Mouse (Mus musculus): Measurements from ENCODE around the gene Rbm44. TPM values are rescaled to one million over a fixed set of nuclear protein-coding genes. Genes with fewer than 3 reads are reported as not detected.
A peak's percentile ranks its signal among the peaks of the same experiment; 100 is the strongest.

The Rbm44 gene
- 3.2 TPM in 2 replicates for polyA plus RNA-seq (2015; fragmentation: Nextera tagmentation; extraction: Ambion mirVana)

DNA sequence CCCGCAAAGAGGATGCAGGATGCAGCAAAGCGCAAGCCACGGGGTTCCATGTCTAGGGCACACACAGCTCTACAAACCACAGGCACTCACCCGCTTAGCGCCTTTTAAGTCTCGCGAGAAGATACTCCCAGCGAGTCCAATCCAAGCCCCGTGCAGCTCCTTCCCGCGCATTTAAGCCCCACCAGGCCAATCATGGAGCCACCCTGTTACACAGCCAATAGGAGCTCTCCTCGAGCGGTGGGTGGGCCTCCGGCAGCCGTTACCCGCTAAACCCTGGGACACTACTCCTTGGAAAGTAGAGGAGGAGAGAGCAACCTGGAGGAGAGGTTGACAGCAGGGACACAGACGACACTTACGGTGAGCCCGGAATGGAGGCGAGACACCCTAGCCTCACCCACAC, at the start of gene Rbm44:
Gene Rbm44 (plus strand): TSS at position 277 of the 400 bp plus-strand sequence.
- Histone ChIP-seq H3K36me3 (ENCODE audit: control insufficient read depth, insufficient read depth) (no peaks in the 10 kb centered on the region), H3K27ac (ENCODE audit: low read length) (no peak within 1 kb of the TSS), H3K9ac (ENCODE audit: low read length) (no peak within 1 kb of the TSS), H3K4me2 (ENCODE audit: low read depth, low read length) (peak within 1 kb of the TSS; percentile 16), H3K27me3 (ENCODE audit: control insufficient read depth, insufficient read depth, low read length) (no peaks in the 10 kb centered on the region), H3K4me3 (ENCODE audit: low read length) (peak within 1 kb of the TSS; percentile 32; the same call in 1 of the 2 replicates), H3K9me3 (replicated peaks; ENCODE audit: control insufficient read depth, low read length) (no peaks in the 10 kb centered on the region), H3K4me1 (ENCODE audit: control insufficient read depth, insufficient read depth, low read length) (no peaks in the 10 kb centered on the region)
- WGBS: 56% methylated on average over 20 of the region's 20 CpGs
- peak; percentile 60 for ATAC-seq (replicated peaks; ENCODE audit: extremely low read depth, insufficient read depth, low FRiP score)

DNA sequence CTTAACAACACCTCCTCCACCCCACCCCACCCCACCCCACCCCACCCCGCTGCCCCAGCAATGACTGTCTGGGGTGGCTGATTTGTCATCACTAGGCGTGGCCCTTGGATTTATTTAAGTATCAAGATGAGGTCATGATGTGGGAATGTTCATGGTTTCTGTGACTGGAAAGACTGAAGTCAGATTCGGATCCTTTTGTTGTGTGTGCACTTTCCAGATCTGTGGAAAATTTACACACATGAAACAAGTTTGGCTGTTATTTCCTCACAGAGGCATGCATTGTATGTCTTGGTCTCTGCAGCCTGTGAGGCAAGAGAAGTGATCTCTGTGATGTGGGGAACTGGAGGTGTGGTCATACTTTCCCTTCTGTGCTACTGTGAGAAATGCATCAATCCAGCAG, 49.6 kb upstream of the Rbm44 start:
- Histone ChIP-seq H3K36me3 (ENCODE audit: control insufficient read depth, insufficient read depth) (peaks cover 20% of the 10 kb centered on the region), H3K4me3 (ENCODE audit: low read length) (no peak overlapping the region), H3K9ac (ENCODE audit: low read length) (0 out of 2 replicates have a peak overlapping the region, but pooled peaks have one; percentile 13), H3K4me1 (ENCODE audit: control insufficient read depth, insufficient read depth, low read length) (peaks cover 64% of the 10 kb centered on the region), H3K27ac (ENCODE audit: low read length) (peak overlapping the region; percentile 51), H3K4me2 (ENCODE audit: low read depth, low read length) (no peak overlapping the region), H3K27me3 (ENCODE audit: control insufficient read depth, insufficient read depth, low read length) (no peaks in the 10 kb centered on the region), H3K9me3 (replicated peaks; ENCODE audit: control insufficient read depth, low read length) (no peaks in the 10 kb centered on the region)
- no peak for ATAC-seq (replicated peaks; ENCODE audit: extremely low read depth, insufficient read depth, low FRiP score)
- 42% methylated on average over 3 of the region's 3 CpGs for WGBS

DNA sequence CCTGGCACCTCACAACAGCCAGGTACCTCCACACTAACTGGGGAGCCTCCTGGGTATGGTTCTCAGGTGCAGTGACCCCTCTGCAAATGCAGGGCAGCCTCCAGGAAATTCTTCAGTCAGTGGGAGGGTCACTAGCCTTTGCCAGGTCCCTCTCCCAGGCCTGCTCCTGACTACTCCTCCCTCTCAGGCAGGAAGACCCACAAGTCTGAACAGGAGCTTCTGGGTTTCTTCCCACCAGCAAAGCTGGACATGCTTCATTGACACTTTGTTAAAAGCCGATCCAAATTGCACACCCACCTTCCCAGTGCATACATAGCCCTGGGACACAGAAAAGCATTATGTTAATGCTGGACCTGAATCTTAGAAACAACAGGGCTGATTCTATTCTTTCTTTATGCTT, 49.0 kb upstream of the Rbm44 start:
- Histone ChIP-seq H3K9ac (ENCODE audit: low read length) (no peak overlapping the region), H3K4me1 (ENCODE audit: control insufficient read depth, insufficient read depth, low read length) (peaks cover 59% of the 10 kb centered on the region)
- no peak for ATAC-seq (replicated peaks; ENCODE audit: extremely low read depth, insufficient read depth, low FRiP score)

DNA sequence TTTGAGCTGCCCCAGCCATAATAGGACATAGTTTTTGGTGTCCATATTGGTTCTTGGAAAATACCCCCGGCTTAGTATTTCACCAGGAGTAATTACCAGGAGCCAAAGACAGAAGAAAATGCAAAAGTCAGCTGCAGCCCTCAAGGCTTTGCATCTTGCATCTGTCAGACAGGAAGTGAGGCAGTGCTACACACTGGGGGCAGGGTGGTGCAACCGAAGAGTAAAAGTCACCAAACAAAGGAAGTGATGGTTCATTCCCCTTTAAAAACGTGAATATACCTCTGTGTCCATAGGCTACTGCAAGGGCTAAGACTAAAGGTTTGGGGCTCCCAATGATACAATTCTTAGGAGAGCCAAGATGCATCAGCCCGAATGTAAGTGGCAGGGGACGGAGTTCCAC, 48.4 kb upstream of the Rbm44 start:
- Histone ChIP-seq H3K4me3 (ENCODE audit: low read length) (no peak overlapping the region), H3K27me3 (ENCODE audit: control insufficient read depth, insufficient read depth, low read length) (no peaks in the 10 kb centered on the region), H3K9ac (ENCODE audit: low read length) (no peak overlapping the region), H3K36me3 (ENCODE audit: control insufficient read depth, insufficient read depth) (peaks cover 33% of the 10 kb centered on the region), H3K4me2 (ENCODE audit: low read depth, low read length) (no peak overlapping the region), H3K9me3 (replicated peaks; ENCODE audit: control insufficient read depth, low read length) (no peaks in the 10 kb centered on the region), H3K27ac (ENCODE audit: low read length) (peak overlapping the region; percentile 51), H3K4me1 (ENCODE audit: control insufficient read depth, insufficient read depth, low read length) (peaks cover 57% of the 10 kb centered on the region)
- 69% methylated on average over 5 of the region's 5 CpGs for WGBS
- ATAC-seq (replicated peaks; ENCODE audit: extremely low read depth, insufficient read depth, low FRiP score): no peak

More for the DNA sequence above, 49.0 kb upstream of the Rbm44 start:
- H3K36me3 ChIP-seq (ENCODE audit: control insufficient read depth, insufficient read depth): peaks cover 26% of the 10 kb centered on the region
- no peaks in the 10 kb centered on the region for H3K9me3 ChIP-seq (replicated peaks; ENCODE audit: control insufficient read depth, low read length)
- no peak overlapping the region for H3K4me3 ChIP-seq (ENCODE audit: low read length)
- 64% methylated on average over 1 of the region's 1 CpGs for WGBS
- H3K4me2 ChIP-seq (ENCODE audit: low read depth, low read length): no peak overlapping the region
- H3K27ac ChIP-seq (ENCODE audit: low read length): peak overlapping the region; percentile 51
- no peaks in the 10 kb centered on the region for H3K27me3 ChIP-seq (ENCODE audit: control insufficient read depth, insufficient read depth, low read length)

DNA sequence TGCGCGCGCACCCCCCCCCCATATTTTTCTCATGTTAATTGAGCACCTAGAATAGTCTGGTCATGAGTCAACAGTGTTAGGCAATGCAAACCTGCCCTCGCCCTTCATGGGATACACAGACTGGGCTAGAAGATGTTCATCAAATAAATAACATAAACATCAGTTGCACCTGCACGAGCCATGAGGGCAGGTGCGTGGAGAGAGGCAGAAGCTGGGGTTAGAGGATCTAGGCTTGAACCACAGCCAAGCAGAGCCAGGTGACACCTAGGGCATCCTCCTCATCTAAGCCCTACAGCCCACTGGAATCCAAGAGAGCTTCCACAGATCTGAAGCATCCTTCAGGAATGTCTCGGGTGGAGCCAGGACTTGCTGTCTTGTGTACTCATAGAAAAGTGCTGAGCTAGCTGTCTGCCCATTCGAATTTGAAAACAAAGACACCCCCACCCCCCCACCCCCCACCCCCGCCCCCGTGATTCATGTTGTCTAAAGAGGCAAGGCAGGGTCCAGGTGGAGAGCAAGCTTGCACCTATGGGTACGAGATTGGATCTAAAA, 47.5 kb upstream of the Rbm44 start:
- H3K4me1 ChIP-seq (ENCODE audit: control insufficient read depth, insufficient read depth, low read length): peaks cover 56% of the 10 kb centered on the region
- no peaks in the 10 kb centered on the region for H3K9me3 ChIP-seq (replicated peaks; ENCODE audit: control insufficient read depth, low read length)
- 0 out of 2 replicates have a peak overlapping the region, but pooled peaks have one; percentile 21 for H3K27ac ChIP-seq (ENCODE audit: low read length)
- H3K4me2 ChIP-seq (ENCODE audit: low read depth, low read length): no peak overlapping the region
- no peak; the same call in 1 of the 2 replicates for ATAC-seq (replicated peaks; ENCODE audit: extremely low read depth, insufficient read depth, low FRiP score)
- H3K4me3 ChIP-seq (ENCODE audit: low read length): no peak overlapping the region
- peaks cover 36% of the 10 kb centered on the region for H3K36me3 ChIP-seq (ENCODE audit: control insufficient read depth, insufficient read depth)
- H3K9ac ChIP-seq (ENCODE audit: low read length): no peak overlapping the region
- H3K27me3 ChIP-seq (ENCODE audit: control insufficient read depth, insufficient read depth, low read length): no peaks in the 10 kb centered on the region
- WGBS: 87% methylated on average over 11 of the region's 11 CpGs

DNA sequence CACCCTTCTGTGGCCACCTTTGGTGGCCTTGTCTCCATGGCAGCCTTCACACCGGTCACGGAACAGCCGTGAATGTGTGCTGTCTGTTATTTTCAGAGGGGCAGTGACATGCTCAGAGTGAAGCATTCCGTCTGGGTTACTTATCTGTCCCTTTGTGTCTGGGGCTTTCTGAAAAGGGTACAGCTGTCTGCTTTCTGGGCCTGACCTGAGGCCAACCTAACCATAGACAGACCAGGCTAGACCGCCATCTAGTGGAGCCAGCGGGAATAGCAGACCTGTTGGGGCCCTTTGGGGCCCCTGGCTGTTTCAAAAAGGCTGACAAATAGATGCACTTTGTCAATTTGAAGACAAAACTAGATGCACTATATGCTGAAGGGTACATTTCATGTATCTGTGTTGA, 46.0 kb upstream of the Rbm44 start:
- H3K4me3 ChIP-seq (ENCODE audit: low read length): no peak overlapping the region
- H3K4me1 ChIP-seq (ENCODE audit: control insufficient read depth, insufficient read depth, low read length): peaks cover 54% of the 10 kb centered on the region
- H3K9me3 ChIP-seq (replicated peaks; ENCODE audit: control insufficient read depth, low read length): no peaks in the 10 kb centered on the region
- 2% methylated on average over 6 of the region's 6 CpGs for WGBS
- peaks cover 40% of the 10 kb centered on the region for H3K36me3 ChIP-seq (ENCODE audit: control insufficient read depth, insufficient read depth)
- peak; percentile 75 for ATAC-seq (replicated peaks; ENCODE audit: extremely low read depth, insufficient read depth, low FRiP score)
- no peak overlapping the region for H3K4me2 ChIP-seq (ENCODE audit: low read depth, low read length)
- peak overlapping the region; percentile 32 for H3K9ac ChIP-seq (ENCODE audit: low read length)
- H3K27me3 ChIP-seq (ENCODE audit: control insufficient read depth, insufficient read depth, low read length): no peaks in the 10 kb centered on the region
- H3K27ac ChIP-seq (ENCODE audit: low read length): peak overlapping the region; percentile 79

- no peaks in the 10 kb centered on the region for H3K27me3 ChIP-seq (ENCODE audit: control insufficient read depth, insufficient read depth, low read length)
- 70% methylated on average over 11 of the region's 11 CpGs for WGBS
- H3K27ac ChIP-seq (ENCODE audit: low read length): peak overlapping the region; percentile 63
- no peak overlapping the region for H3K4me2 ChIP-seq (ENCODE audit: low read depth, low read length)
- 0 out of 2 replicates have a peak overlapping the region, but pooled peaks have one; percentile 14 for H3K9ac ChIP-seq (ENCODE audit: low read length)
- H3K4me3 ChIP-seq (ENCODE audit: low read length): no peak overlapping the region
- ATAC-seq (replicated peaks; ENCODE audit: extremely low read depth, insufficient read depth, low FRiP score): no peak
- peaks cover 30% of the 10 kb centered on the region for H3K4me1 ChIP-seq (ENCODE audit: control insufficient read depth, insufficient read depth, low read length)
- peaks cover 51% of the 10 kb centered on the region for H3K36me3 ChIP-seq (ENCODE audit: control insufficient read depth, insufficient read depth)
- H3K9me3 ChIP-seq (replicated peaks; ENCODE audit: control insufficient read depth, low read length): no peaks in the 10 kb centered on the region
Measured at GRCm38 (mm10) chr1:91101709-91102440, 43.0 kb upstream of the Rbm44 start.

DNA sequence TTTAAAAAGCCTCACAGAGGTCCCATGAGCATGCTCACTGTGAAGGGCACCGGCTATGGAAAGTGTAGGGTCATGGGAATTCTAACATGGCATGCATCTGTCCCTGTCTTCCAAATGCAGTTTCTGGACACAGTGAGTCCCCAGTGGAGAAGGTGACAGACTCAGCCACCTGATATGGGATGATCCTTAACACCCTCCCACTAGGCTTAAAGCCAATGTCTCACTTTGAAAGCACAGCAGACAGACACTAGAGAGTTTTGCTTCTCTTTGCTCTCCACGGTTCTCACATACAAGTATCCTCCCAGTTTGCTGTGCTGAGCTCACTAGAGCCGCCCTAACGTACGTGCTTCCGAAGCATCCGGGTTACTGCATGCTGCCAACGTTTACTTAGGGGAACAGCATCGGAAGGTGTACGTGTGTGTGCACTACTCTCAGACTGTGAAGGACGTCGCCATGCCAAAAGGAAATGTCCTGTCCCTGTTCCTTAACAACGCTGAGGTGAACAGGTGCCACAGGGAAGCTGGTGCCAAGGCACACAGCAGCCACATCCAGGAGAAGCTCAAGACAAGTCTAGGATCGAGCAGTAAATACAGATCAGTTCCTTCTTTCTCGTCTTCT, 41.4 kb upstream of the Rbm44 start:
- Histone ChIP-seq H3K4me1 (ENCODE audit: control insufficient read depth, insufficient read depth, low read length) (peaks cover 29% of the 10 kb centered on the region), H3K36me3 (ENCODE audit: control insufficient read depth, insufficient read depth) (peaks cover 65% of the 10 kb centered on the region), H3K27ac (ENCODE audit: low read length) (peak overlapping the region; percentile 61), H3K27me3 (ENCODE audit: control insufficient read depth, insufficient read depth, low read length) (no peaks in the 10 kb centered on the region), H3K4me3 (ENCODE audit: low read length) (no peak overlapping the region), H3K4me2 (ENCODE audit: low read depth, low read length) (no peak overlapping the region), H3K9me3 (replicated peaks; ENCODE audit: control insufficient read depth, low read length) (no peaks in the 10 kb centered on the region), H3K9ac (ENCODE audit: low read length) (peak overlapping the region; percentile 33; the same call in 1 of the 2 replicates)
- 77% methylated on average over 15 of the region's 15 CpGs for WGBS
- ATAC-seq (replicated peaks; ENCODE audit: extremely low read depth, insufficient read depth, low FRiP score): peak; percentile 31; the same call in 1 of the 2 replicates

DNA sequence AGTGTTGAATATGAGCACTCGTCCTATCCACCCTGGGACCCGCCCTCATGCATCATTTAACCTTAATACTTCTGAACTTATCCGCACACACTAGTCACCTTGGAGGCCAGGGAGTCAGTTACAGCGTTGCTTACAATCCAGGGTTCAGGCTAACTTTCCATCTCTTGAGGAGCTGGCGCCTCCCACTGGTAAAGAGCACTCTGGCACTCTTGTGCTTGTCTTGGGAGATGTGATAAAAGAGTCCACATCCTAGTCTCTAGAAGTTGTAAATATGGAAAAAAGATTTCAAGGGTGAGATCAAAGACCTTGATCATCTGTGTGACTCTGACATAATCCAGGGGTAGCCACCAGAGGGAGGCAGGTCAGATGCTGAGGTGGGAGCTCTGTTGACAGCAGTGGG, 37.3 kb upstream of the Rbm44 start:
- WGBS: 56% methylated on average over 5 of the region's 5 CpGs
- no peaks in the 10 kb centered on the region for H3K9me3 ChIP-seq (replicated peaks; ENCODE audit: control insufficient read depth, low read length)
- ATAC-seq (replicated peaks; ENCODE audit: extremely low read depth, insufficient read depth, low FRiP score): no peak
- no peak overlapping the region for H3K4me2 ChIP-seq (ENCODE audit: low read depth, low read length)
- no peak overlapping the region for H3K9ac ChIP-seq (ENCODE audit: low read length)
- peaks cover 44% of the 10 kb centered on the region for H3K4me1 ChIP-seq (ENCODE audit: control insufficient read depth, insufficient read depth, low read length)
- H3K36me3 ChIP-seq (ENCODE audit: control insufficient read depth, insufficient read depth): peaks cover 68% of the 10 kb centered on the region
- H3K27me3 ChIP-seq (ENCODE audit: control insufficient read depth, insufficient read depth, low read length): no peaks in the 10 kb centered on the region
- H3K27ac ChIP-seq (ENCODE audit: low read length): peak overlapping the region; percentile 92; the same call in 1 of the 2 replicates
- no peak overlapping the region for H3K4me3 ChIP-seq (ENCODE audit: low read length)
